Mouse (Mus musculus): ENCODE measurements around the gene Asap2. TPM values are rescaled to one million over a fixed set of nuclear protein-coding genes. Genes with fewer than 3 reads are reported as not detected.

Asap2 gene
- total RNA-seq, 2 experiments from 2014 or later, result 36.6 to 39.8 TPM

- no peak for DNase-seq
Measured at GRCm38 (mm10) chr12:21133972-21134859, 144.0 kb downstream of the Asap2 start.

- no peak for DNase-seq
Measured at GRCm38 (mm10) chr12:21135651-21136461, 145.6 kb downstream of the Asap2 start.

GRCm38 (mm10) chr12:21136462-21136751 is 146.1 kb downstream of the Asap2 start:
- DNase-seq, result peak; percentile 40 to 46

- no peak for DNase-seq
Measured at GRCm38 (mm10) chr12:21139560-21139959, 149.3 kb downstream of the Asap2 start.

- peak in 1 of 2 experiments; percentile 44 for DNase-seq
Measured at GRCm38 (mm10) chr12:21140153-21140552, 149.9 kb downstream of the Asap2 start.

GRCm38 (mm10) chr12:21140741-21141308 is 150.6 kb downstream of the Asap2 start:
- DNase-seq, result no peak

- DNase-seq, result no peak
Measured at GRCm38 (mm10) chr12:21141691-21142300, 151.5 kb downstream of the Asap2 start.

GRCm38 (mm10) chr12:21142489-21143254 is 152.4 kb downstream of the Asap2 start:
- no peak for DNase-seq

- DNase-seq, result no peak
Measured at GRCm38 (mm10) chr12:21144602-21145001, 154.3 kb downstream of the Asap2 start.

GRCm38 (mm10) chr12:21145050-21145449 is 154.8 kb downstream of the Asap2 start:
- no peak for DNase-seq

GRCm38 (mm10) chr12:21146826-21147225 is 156.6 kb downstream of the Asap2 start:
- no peak for DNase-seq

GRCm38 (mm10) chr12:21153279-21153707 is 163.0 kb downstream of the Asap2 start:
- peak; percentile 64 to 74 for DNase-seq

- no peak for DNase-seq
Measured at GRCm38 (mm10) chr12:21155062-21155461, 164.8 kb downstream of the Asap2 start.

- DNase-seq, result no peak
Measured at GRCm38 (mm10) chr12:21159304-21159703, 169.0 kb downstream of the Asap2 start.

- no peak for DNase-seq
Measured at GRCm38 (mm10) chr12:21160327-21160828, 170.1 kb downstream of the Asap2 start.

- no peak for DNase-seq
Measured at GRCm38 (mm10) chr12:21161841-21162240, 171.6 kb downstream of the Asap2 start.

GRCm38 (mm10) chr12:21163706-21164105 is 173.4 kb downstream of the Asap2 start:
- no peak for DNase-seq

- no peak for DNase-seq
Measured at GRCm38 (mm10) chr12:21164251-21164650, 174.0 kb downstream of the Asap2 start.

GRCm38 (mm10) chr12:21165157-21165556 is 174.9 kb downstream of the Asap2 start:
- no peak for DNase-seq

- DNase-seq, result peak; percentile 52 to 53
Measured at GRCm38 (mm10) chr12:21165891-21166342, 175.7 kb downstream of the Asap2 start.

- no peak for DNase-seq
Measured at GRCm38 (mm10) chr12:21166884-21167575, 176.8 kb downstream of the Asap2 start.

Measured in layer of hippocampus, postnatal 36 days (tissue).